Comparison of ENCODE assay signal across 33 mouse cellular contexts in genomic region chr1:144602987-144603386, GRCm38 (mm10). TPM values are rescaled to one million over a fixed set of nuclear protein-coding genes. Genes with fewer than 3 reads are reported as not detected.
DNase-seq lines count a peak whose midpoint lies in the region; ATAC-seq and TF ChIP-seq lines count a peak whose summit lies in the region.
"Had no signal": no experiment of that assay in that cellular context is flagged by ENCODE, and none has a peak within 500 bp of the region (broad histone marks: within the 10 kb centered on the region; RNA-seq: fewer than 3 reads in every experiment).

No protein-coding gene starts in this region.

- H3K9me3 ChIP-seq in limb, embryonic 14.5 days (ENCODE audit: control insufficient read depth, low read length): no peaks in the 10 kb centered on the region
- no peaks in the 10 kb centered on the region for H3K9me3 ChIP-seq in limb, embryonic 10.5 days (replicated peaks)
- no peaks in the 10 kb centered on the region for H3K9me3 ChIP-seq in MEL (replicated peaks; ENCODE audit: insufficient read depth, low read length)
- H3K9me3 ChIP-seq: embryonic facial prominence, embryonic 15.5 days; hindbrain, embryonic 13.5 days; limb, embryonic 13.5 days; liver, embryonic 12.5 days; midbrain, embryonic 13.5 days had no signal

- H3K27me3 ChIP-seq in limb, embryonic 14.5 days (ENCODE audit: control insufficient read depth, insufficient read depth, low read length): no peaks in the 10 kb centered on the region
- no peaks in the 10 kb centered on the region for H3K27me3 ChIP-seq in limb, embryonic 10.5 days (ENCODE audit: low read depth, poor library complexity, severe bottlenecking)
- no peaks in the 10 kb centered on the region for H3K27me3 ChIP-seq in MEL (ENCODE audit: control insufficient read depth in 1 of 2, insufficient read depth in 2 of 2, low read length in 2 of 2)
- H3K27me3 ChIP-seq: embryonic facial prominence, embryonic 15.5 days; hindbrain, embryonic 13.5 days; limb, embryonic 13.5 days; liver, embryonic 12.5 days; midbrain, embryonic 13.5 days had no signal

- H3K9ac ChIP-seq in limb, embryonic 14.5 days (ENCODE audit: low read depth, low read length, severe bottlenecking): no peak overlapping the region
- H3K9ac ChIP-seq in MEL (ENCODE audit: control insufficient read depth, low read depth, low read length, poor library complexity, severe bottlenecking): no peak overlapping the region
- H3K9ac ChIP-seq: embryonic facial prominence, embryonic 15.5 days; hindbrain, embryonic 13.5 days; limb, embryonic 13.5 days; liver, embryonic 12.5 days; liver, postnatal 0 days; midbrain, embryonic 13.5 days had no signal

- intact Hi-C loops in left cerebral cortex, adult 2 months (cut with DNase I): no loop called here

- TF ChIP-seq POLR2A in limb, embryonic 14.5 days (IDR thresholded peaks at IDR 0.05; ENCODE audit: borderline replicate concordance, extremely low read depth, insufficient read depth, insufficient read length): no peak
- TF ChIP-seq POLR2A in MEL (IDR thresholded peaks at IDR 0.05; ENCODE audit: control insufficient read depth in 1 of 2, insufficient read depth in 1 of 2, low read depth in 1 of 2, low read length in 2 of 2, poor library complexity in 1 of 2): no peak

- no peaks in the 10 kb centered on the region for H3K4me1 ChIP-seq in limb, embryonic 14.5 days (ENCODE audit: control insufficient read depth, insufficient read depth, low read length)
- no peaks in the 10 kb centered on the region for H3K4me1 ChIP-seq in limb, embryonic 10.5 days
- H3K4me1 ChIP-seq in MEL (ENCODE audit: control insufficient read depth in 1 of 2, insufficient read depth in 2 of 2, low read length in 2 of 2): no peaks in the 10 kb centered on the region
- H3K4me1 ChIP-seq: embryonic facial prominence, embryonic 15.5 days; hindbrain, embryonic 13.5 days; limb, embryonic 13.5 days; liver, embryonic 12.5 days; midbrain, embryonic 13.5 days had no signal

- no peak overlapping the region for H3K4me2 ChIP-seq in limb, embryonic 14.5 days (replicated peaks; ENCODE audit: low read depth, low read length, severe bottlenecking)
- H3K4me2 ChIP-seq: embryonic facial prominence, embryonic 15.5 days; heart, embryonic 11.5 days; hindbrain, embryonic 13.5 days; limb, embryonic 13.5 days; liver, embryonic 12.5 days; midbrain, embryonic 13.5 days had no signal

- no peak for TF ChIP-seq CTCF in MEL (IDR thresholded peaks at IDR 0.05 in 2 of 3, conservative IDR thresholded peaks at IDR 0.05 in 1 of 3; ENCODE audit: control insufficient read depth in 1 of 3, insufficient read depth in 1 of 3, low read depth in 2 of 3, low read length in 3 of 3, poor library complexity in 1 of 3, severe bottlenecking in 1 of 3)
- TF ChIP-seq CTCF in left cerebral cortex, adult 2 months (IDR thresholded peaks at IDR 0.05): no peak

- ATAC-seq in limb, embryonic 14.5 days (ENCODE audit: low FRiP score, low read depth): no peak
- ATAC-seq: activated CD4-positive, CD25-positive, alpha-beta regulatory T cell, adult 4 months; intestine, postnatal 0 days; liver, embryonic 12.5 days; liver, postnatal 0 days; midbrain, embryonic 13.5 days had no signal

- H3K79me2 ChIP-seq in MEL (ENCODE audit: control insufficient read depth, insufficient read depth, low read length, poor library complexity): no peaks in the 10 kb centered on the region

- no peak for TF ChIP-seq RAD21 in MEL (IDR thresholded peaks at IDR 0.05; ENCODE audit: low read depth, low read length)

- H3K4me3 ChIP-seq in limb, embryonic 14.5 days (replicated peaks; ENCODE audit: low read length): no peak overlapping the region
- no peak overlapping the region for H3K4me3 ChIP-seq in limb, embryonic 10.5 days
- no peak overlapping the region for H3K4me3 ChIP-seq in MEL (ENCODE audit: control insufficient read depth in 1 of 2, insufficient read depth in 1 of 2, low read depth in 2 of 2, low read length in 2 of 2)
- no peak overlapping the region for H3K4me3 ChIP-seq in left cerebral cortex, adult 2 months
- H3K4me3 ChIP-seq: embryonic facial prominence, embryonic 15.5 days; hindbrain, embryonic 13.5 days; limb, embryonic 13.5 days; liver, embryonic 12.5 days; midbrain, embryonic 13.5 days had no signal

- WGBS in limb, embryonic 14.5 days: 68% methylated on average over 2 of the region's 2 CpGs
- 84% methylated on average over 2 of the region's 2 CpGs for WGBS in limb, embryonic 10.5 days

- DNase-seq in limb, embryonic 14.5 days (ENCODE audit: low spot score): peak; percentile 60
- no peak for DNase-seq in limb, embryonic 10.5 days (ENCODE audit: low spot score)
- peak; percentile 21 for DNase-seq in MEL (ENCODE audit: low read depth, low spot score)
- DNase-seq in brain, adult 2 months (ENCODE audit: low read depth, low spot score): peak; percentile 18
- DNase-seq in telencephalon, adult 2 months (ENCODE audit: low read depth, low spot score): peak; percentile 15
- DNase-seq in kidney, postnatal 10 days: no peak
- DNase-seq in left cerebral cortex, adult 2 months (ENCODE audit: extremely low spot score in 1 of 2, low spot score in 2 of 2): no peak
- DNase-seq: adrenal gland, postnatal 10 days; cerebellum, adult 9-10 months; embryo, embryonic 11 days; gastrocnemius, postnatal 25 days; heart, adult 11 months; heart, postnatal 36 days; kidney, adult 9 months; kidney, postnatal 14 days; liver, postnatal 0 days; lung, postnatal 10 days; thymus, postnatal 4 days had no signal

- H3K36me3 ChIP-seq in limb, embryonic 14.5 days (ENCODE audit: control insufficient read depth, insufficient read depth, low read length): no peaks in the 10 kb centered on the region
- H3K36me3 ChIP-seq in limb, embryonic 10.5 days: no peaks in the 10 kb centered on the region
- H3K36me3 ChIP-seq in MEL (ENCODE audit: control insufficient read depth in 1 of 2, insufficient read depth in 2 of 2, low read length in 2 of 2): no peaks in the 10 kb centered on the region
- H3K36me3 ChIP-seq: embryonic facial prominence, embryonic 15.5 days; hindbrain, embryonic 13.5 days; limb, embryonic 13.5 days; liver, embryonic 12.5 days; midbrain, embryonic 13.5 days had no signal

- H3K27ac ChIP-seq in limb, embryonic 14.5 days (replicated peaks; ENCODE audit: low read depth, low read length): no peak overlapping the region
- no peak overlapping the region for H3K27ac ChIP-seq in limb, embryonic 10.5 days
- no peak overlapping the region for H3K27ac ChIP-seq in MEL (ENCODE audit: control insufficient read depth, low read depth, low read length)
- no peak overlapping the region for H3K27ac ChIP-seq in left cerebral cortex, adult 2 months
- H3K27ac ChIP-seq: embryonic facial prominence, embryonic 15.5 days; hindbrain, embryonic 13.5 days; limb, embryonic 13.5 days; liver, embryonic 12.5 days; macrophage; midbrain, embryonic 13.5 days had no signal

- TF ChIP-seq EP300 in MEL (IDR thresholded peaks at IDR 0.05; ENCODE audit: low read depth in 1 of 2, low read length in 2 of 2): no peak

TF ChIP-seq in MEL, 35 proteins besides CTCF, POLR2A, EP300 and RAD21:
- TF ChIP-seq E2F4 (IDR thresholded peaks at IDR 0.05; ENCODE audit: borderline replicate concordance, low read depth, low read length) (no peak), ZNF384 (IDR thresholded peaks at IDR 0.05; ENCODE audit: low read depth, low read length) (peak; percentile 61)

RNA-seq across cellular contexts. Expression of gene Rgs21, which starts 35.5 kb away (rescaled TPM):
- polyA plus RNA-seq in limb, embryonic 14.5 days (2012; rRNA removed): not detected in 2 replicates
- polyA plus RNA-seq in limb, embryonic 14.5 days (2014; fragmentation: Nextera tagmentation; extraction: Ambion mirVana): not detected in 2 replicates
- polyA plus RNA-seq in limb, embryonic 10.5 days (2016; fragmentation: Nextera tagmentation; extraction: Ambion mirVana): not detected in 2 replicates
- total RNA-seq in MEL (2012; rRNA removed): not detected in 2 replicates
- not detected for polyA plus RNA-seq in MEL (2012; ENCODE audit: insufficient read depth in 1 of 2, insufficient read length in 2 of 2, low read depth in 1 of 2, low replicate concordance in 2 of 2, missing spikeins in 1 of 2)
- not detected for total RNA-seq in left cerebral cortex, adult 2 months (2021)
- total RNA-seq: adrenal gland, postnatal 10 days; gastrocnemius, postnatal 25 days; heart, postnatal 36 days; layer of hippocampus, postnatal 10 days; left cerebral cortex, adult 18-20 months; left cerebral cortex, postnatal 25 days; megakaryocyte-erythroid progenitor cell, adult 5-6 weeks had no signal
- polyA plus RNA-seq: activated CD4-positive, CD25-positive, alpha-beta regulatory T cell, adult 4 months; embryonic facial prominence, embryonic 15.5 days; heart, embryonic 11.5 days; hindbrain, embryonic 13.5 days; intestine, postnatal 0 days; limb, embryonic 13.5 days; liver, embryonic 12.5 days; liver, postnatal 0 days; macrophage; midbrain, embryonic 13.5 days; neural tube, embryonic 14.5 days; testis, adult 2 months had no signal

Comparison
In these comparisons a context has a peak if more than half of its experiments do, and no peak if none do; other contexts are left out.
1. DNase-seq: peak in limb, embryonic 14.5 days (single experiment), MEL (single experiment), brain, adult 2 months (single experiment) and telencephalon, adult 2 months (single experiment); none in limb, embryonic 10.5 days (single experiment), kidney, postnatal 10 days (single experiment) and left cerebral cortex, adult 2 months (0 of 2).